Mouse (Mus musculus) adrenal gland, adult (tissue): Measurements from ENCODE around the gene 4930519G04Rik.
"Not testable (repeated sequence)": the region's sequence is repeated elsewhere in the genome, so short reads cannot be mapped to it uniquely, and the experiment has no call there.

ENCODE experiments used
- DNase-seq, 2 experiments: peaks; one replicate each; pipeline ENCODE4 v3.0.0; 2022 to 2023; ENCODE audit warnings: low spot score in 1 of 2; ENCODE audit not compliant: inconsistent age in 2 of 2

Gene 4930519G04Rik

DNA sequence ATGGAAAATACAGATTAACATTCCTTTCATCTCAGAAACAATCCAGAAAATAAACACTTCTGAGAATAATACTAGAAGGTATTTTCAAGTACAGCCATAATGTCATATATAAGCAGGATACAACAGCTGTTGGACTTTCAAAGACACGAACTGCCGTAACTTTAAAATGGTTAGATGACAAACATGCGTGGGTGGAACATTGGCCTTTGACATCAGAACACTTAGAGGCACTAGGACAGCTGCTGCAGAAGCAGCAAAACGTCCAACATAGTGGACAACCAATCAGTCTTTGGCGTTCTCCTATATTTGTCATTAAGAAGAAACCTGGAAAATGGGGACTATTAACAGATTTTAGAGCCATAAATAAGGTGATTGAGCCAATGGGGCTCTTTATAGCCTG is 13.0 kb upstream of the 4930519G04Rik start:
- not testable (repeated sequence) for DNase-seq

GRCm38 (mm10) chr5:114842155-114842554 is 11.3 kb upstream of the 4930519G04Rik start:
- DNase-seq = not testable (repeated sequence)

DNA sequence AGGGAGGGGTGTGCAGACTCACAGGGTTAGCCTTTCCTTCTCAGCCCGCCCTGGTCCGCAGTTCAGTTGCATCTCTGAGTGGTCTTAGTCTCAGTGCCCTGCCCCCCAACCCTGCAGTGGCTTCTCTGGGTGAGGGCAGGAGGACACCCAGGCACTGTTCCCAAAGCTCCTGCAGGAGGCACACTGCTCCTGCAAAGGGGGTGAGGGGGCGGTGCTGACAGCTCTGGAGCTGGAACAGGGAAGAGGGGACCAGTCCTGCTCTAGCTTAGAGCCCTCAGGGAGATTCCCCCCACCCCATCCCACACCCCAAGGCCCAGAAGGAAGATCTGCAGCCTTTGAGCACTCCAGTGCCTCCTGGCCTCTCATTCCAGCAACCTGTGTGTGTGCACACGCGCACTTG is 10.8 kb upstream of the 4930519G04Rik start:
- no peak for DNase-seq

DNA sequence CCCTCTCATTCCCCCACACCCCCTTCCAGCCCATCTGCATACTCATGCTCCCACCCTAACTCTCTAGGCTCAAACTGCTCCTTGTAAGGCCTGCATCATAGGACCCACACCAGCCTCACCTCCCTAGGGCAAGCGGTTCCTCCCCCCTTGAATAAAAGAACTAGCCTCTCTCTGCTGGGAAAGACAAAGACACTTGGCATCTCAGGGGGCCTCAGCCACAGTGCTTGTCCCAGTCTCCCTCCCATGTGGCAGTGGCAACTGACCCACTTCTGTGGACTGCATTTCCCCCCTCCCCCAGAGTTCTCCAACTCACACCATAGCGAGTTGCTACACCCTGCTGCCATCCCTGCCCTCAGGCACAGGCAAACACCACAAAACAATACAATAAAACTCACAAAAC is 9.1 kb upstream of the 4930519G04Rik start:
- DNase-seq = not testable (repeated sequence)

- no peak for DNase-seq
Observed at GRCm38 (mm10) chr5:114851565-114852236, 1.8 kb upstream of the 4930519G04Rik start.

GRCm38 (mm10) chr5:114858582-114858981 is 5.1 kb downstream of the 4930519G04Rik start, which contains the start of gene Gm9936:
Gene Gm9936, minus strand, starts transcription at chr5:114858682.
- no peak for DNase-seq

DNA sequence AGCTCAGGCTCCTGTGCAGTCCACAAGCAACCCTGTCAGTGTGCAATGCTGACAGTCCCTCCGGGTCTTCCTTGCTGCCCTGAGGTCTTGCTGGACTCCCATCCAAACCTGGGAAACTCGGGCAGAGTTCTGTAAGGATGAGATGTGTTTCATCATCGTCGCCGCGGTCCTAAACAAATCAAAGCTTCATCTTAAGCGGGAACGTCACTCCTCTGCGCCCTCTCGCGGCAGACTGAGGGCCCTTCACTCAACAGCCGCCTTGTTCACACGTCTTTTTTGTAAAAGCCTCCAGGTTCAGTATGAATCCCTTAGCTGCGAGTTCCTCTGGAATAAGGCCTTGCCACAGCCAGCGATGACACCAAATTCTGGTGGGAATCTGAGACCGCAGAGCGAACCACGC is 5.8 kb downstream of the 4930519G04Rik start:
- peak; percentile 53 to 86 for DNase-seq

- no peak for DNase-seq
Observed at GRCm38 (mm10) chr5:114861730-114862129, 8.3 kb downstream of the 4930519G04Rik start.

DNA sequence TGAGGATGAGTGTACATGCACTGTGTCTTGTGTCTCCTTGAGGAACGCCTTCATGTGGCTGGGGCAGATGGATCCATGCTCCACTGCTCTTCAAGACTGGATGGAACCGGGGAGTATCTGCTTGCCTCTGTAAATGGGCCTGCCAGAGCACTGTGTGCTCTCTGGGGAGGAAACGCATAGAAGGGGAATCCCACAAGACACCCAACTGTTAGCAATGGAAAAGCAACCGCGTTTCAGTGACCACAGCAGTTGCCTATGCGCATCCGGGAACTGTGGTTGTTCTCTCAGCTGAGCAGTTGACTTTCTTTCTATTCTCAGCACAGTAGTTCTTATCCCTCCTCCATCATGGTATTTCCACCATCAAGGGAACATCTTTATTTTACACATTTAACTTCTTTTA is 11.3 kb downstream of the 4930519G04Rik start:
- no peak for DNase-seq

GRCm38 (mm10) chr5:114865279-114865678 is 11.8 kb downstream of the 4930519G04Rik start:
- no peak for DNase-seq

GRCm38 (mm10) chr5:114875858-114876257 is 22.4 kb downstream of the 4930519G04Rik start:
- peak; percentile 20 to 58 for DNase-seq

DNA sequence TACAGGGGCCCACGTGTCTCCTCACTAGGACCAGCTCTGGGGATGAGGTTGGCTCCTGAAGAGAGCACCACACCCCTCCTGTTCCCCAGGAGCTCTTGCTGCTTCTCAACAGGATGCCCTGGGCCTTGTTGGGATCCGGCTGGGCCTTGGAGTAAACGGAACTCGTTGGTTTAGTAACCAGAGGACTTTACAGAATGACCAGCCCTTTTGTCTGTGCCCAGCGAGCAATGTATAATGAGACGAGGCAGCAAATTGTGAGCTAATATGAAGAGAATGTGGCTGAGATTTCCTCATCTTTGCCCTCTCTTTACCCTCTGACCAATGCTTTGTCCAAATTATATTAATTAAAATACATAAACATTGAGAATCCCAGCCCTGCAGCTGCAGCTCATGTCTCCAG is 22.9 kb downstream of the 4930519G04Rik start:
- DNase-seq = no peak

- DNase-seq = no peak
Observed at GRCm38 (mm10) chr5:114877487-114877886, 24.0 kb downstream of the 4930519G04Rik start.

DNA sequence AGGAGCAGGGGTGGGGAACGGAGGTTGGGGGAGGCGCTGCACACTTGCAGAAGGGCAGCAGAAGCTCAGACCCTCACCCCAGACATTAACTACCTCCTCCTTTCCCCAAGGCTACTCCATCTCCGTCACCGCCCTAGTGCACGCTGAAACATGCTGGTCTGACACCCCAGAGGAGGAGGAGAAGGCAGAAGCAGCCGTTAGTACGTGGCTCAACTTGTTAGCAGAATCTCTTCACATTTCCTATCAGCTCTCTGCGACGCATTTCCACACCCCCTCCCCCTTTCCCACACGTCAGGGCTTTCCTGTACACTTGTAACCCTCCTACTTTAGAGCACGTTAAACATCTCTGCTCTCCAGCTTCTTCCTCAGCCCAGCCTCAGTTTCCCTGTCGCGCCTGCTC is 25.9 kb downstream of the 4930519G04Rik start:
- no peak for DNase-seq

GRCm38 (mm10) chr5:114882319-114882718 is 28.9 kb downstream of the 4930519G04Rik start:
- DNase-seq = not testable (repeated sequence)

DNA sequence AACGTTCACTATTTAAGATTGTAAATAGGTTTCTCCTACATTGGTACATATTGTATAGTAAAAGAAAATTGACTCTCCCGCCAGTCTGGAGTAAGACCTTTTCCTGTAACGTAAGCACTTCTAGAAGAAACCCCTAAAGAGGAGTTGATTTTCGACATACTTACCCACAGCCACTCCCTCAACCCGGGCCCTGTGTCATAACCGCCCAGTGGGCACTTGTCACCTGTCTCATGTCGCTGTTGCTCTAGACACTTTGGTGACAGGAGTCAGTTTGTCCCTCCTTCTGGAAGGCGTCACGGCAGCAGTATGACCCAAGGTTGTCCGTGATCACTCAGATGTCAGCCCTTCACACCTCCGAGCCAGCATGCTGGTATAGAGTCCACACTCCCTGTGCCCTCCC is 29.6 kb downstream of the 4930519G04Rik start:
- DNase-seq = no peak

- no peak for DNase-seq
Observed at GRCm38 (mm10) chr5:114886801-114887200, 33.3 kb downstream of the 4930519G04Rik start.

GRCm38 (mm10) chr5:114888995-114889394 is 35.5 kb downstream of the 4930519G04Rik start:
- no peak for DNase-seq

GRCm38 (mm10) chr5:114895542-114895941 is 42.1 kb downstream of the 4930519G04Rik start:
- DNase-seq = no peak

DNA sequence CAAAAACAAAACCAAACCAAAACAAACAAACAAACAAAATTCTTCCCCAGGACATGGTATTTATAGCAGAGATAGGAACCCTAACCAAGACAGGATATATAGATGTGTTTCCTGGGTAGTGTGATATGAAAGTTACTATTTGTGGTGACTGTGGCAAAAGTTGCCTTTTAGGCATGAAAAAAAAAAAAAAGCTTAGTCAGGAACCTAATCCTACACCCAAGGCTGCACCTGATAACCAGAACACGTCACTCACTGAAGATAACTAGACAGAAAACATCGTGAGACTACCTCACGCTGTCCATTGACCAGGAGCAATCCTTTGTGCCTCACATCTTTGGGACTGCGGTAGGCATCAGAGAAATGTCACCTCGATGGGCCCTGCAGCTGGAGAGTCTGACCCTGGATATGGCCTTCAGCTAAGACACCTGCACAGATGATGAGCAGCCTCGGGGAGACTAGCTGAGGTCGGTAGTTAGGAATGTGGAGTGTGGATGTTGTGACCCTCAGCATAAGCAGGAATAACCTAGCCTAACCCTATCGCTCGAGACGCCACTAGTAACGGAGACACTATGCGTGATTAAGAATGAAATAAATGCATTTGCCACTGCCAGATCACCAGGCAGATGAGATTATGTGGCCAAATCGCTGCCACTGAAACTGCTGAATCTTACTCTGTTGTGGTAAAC is 43.4 kb downstream of the 4930519G04Rik start, which contains the start of gene Oasl2:
Gene Oasl2 (plus strand): TSS at position 249 of the 686 bp plus-strand sequence.
- DNase-seq = no peak

GRCm38 (mm10) chr5:114897374-114897793 is 43.9 kb downstream of the 4930519G04Rik start:
- peak; percentile 53 to 82 for DNase-seq

- no peak for DNase-seq
Observed at GRCm38 (mm10) chr5:114898857-114899256, 45.4 kb downstream of the 4930519G04Rik start.
